Mouse (Mus musculus): ENCODE results near the gene Mthfsd.

- no peak for TF ChIP-seq CTCF (IDR thresholded peaks at IDR 0.05; ENCODE audit: low read depth)
- no peak for TF ChIP-seq EP300 (IDR thresholded peaks at IDR 0.05; ENCODE audit: low read depth)
These were observed 44.2 kb upstream of the Mthfsd start for GRCm38 (mm10) chr8:121152394-121152793.

All from liver, postnatal 0 days (tissue).